Mouse (Mus musculus) thymus, postnatal 36 days (tissue): ENCODE data around the gene Ints7.

Source experiments
- DNase-seq, 2 experiments: peaks; one replicate each; pipeline ENCODE4 v3.0.0; 2022; ENCODE audit warnings: mixed read lengths in 2 of 2

Ints7 gene

DNA sequence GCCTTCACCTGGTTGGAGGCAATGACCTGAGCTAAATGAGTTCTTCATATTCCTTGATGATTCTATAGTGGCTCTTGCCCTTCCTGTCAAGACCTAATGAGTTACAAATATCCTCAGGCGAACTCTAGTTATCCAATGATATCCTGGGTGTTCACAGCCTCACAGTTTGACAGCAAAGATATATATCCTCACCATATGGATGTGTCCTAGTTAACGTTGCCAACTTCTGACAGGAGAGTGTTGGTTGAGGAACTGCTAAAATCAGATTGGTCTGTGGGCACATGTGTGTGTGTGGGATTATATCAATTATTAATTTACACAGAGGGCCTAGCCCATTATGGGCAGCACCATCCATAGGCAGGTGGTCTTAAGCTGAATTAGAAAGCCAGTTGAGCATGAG, 63.0 kb downstream of the Ints7 start:
- DNase-seq: no peak

DNA sequence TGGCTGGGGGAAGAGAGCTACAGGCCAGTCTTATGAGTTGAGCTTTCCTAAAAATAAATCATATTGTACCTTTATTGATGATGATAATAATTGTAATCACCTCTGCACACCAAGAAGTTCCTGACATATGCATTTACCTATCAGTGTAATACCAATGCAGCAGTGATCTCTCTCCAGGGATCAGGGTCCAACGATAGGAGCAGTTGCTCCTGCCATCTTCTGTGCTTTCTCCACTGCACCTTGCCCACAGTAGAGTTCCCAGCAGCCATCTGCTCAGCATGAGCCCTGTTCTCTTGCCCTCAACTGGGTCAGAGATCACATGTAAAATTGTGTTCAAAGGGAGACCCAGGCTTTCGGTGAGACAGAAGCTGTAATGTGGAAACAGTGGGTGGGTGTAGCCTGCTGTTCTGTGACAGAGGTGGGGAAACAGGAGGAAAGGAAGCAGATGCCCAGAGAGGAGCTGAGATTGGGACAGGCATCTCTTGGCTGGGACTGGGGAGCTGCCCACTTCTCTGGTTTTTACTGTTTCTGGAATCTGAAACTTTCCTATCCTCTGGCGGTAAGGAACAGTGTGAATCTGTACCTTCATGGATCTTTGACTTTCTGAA, 63.9 kb downstream of the Ints7 start:
- no peak for DNase-seq

DNA sequence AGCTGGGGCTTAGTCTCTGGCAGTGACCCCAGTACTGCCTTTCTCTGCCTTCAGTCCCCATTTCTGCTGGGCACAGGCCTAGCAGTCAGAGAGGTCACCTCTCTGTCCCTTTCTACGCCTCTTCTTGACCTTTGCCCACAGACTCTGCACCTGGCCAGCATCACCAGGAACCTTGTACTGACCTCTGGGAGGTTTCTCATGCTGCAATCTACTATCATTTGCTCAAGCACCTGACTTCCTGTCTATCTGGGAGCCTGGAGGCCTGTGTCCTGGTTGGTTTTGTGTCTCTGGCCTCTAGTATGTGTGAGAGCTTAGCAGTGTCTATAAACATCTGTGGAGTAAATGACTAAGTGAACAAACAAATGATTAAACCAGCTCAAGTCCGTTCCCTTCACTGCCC, 64.7 kb downstream of the Ints7 start:
- DNase-seq: no peak

DNA sequence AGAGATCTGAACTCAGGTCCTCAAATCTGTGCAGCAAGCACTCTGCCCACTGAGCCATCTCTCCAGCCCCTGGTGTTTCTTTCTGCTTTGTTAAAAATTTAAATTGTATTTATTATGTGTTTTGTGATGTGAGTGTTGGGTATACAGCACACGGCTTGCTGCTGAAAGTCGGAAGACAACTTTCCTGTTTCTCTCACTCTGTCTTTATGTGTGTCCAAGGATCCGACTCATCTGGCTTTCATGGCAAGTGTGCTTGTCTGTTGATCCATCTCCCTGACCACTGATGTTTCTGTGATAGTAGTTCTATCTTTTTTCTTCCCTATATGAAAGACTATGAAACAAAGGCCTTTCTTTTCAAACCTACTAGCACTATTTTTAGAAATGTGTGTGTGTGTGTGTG, 65.4 kb downstream of the Ints7 start:
- DNase-seq: no peak

DNA sequence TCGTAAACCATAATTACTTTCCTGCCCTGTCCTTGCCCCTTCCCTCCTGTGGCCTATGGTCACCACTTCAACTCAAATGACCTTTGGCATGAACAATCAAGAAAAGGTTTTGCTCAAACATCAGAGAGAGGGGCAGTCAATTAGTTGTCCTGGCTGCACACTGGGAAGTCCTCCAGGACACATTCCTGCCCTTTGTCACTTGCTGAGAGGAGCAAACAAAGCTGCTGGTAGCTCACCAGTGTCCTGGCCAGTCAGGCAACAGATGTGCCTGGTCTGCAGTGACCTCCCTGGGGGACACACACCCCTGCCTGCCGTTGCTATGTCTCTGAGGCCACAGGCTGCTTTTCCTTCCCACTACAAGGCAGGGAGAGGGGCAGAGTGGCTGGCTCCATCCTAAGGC, 66.0 kb downstream of the Ints7 start:
- no peak for DNase-seq

DNA sequence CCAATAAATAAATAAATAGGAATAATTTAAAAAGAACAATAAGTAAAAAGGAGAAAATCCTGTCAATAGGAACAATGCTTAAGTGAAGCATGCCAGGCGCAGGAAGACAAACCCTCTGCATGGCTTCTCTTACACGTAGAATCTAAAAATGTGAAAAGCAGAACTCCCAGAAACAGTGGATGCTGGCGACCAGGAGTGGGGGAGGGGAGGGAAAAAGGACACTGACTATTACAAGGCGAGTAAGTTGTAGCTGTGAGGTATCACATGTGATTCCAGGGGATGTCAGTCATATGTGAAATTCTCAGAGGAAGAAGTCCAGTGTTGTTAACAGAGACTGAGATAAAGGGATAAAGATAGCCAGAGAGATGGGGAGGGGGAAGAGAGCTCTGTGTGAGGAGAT, 67.5 kb downstream of the Ints7 start:
- DNase-seq: no peak

DNA sequence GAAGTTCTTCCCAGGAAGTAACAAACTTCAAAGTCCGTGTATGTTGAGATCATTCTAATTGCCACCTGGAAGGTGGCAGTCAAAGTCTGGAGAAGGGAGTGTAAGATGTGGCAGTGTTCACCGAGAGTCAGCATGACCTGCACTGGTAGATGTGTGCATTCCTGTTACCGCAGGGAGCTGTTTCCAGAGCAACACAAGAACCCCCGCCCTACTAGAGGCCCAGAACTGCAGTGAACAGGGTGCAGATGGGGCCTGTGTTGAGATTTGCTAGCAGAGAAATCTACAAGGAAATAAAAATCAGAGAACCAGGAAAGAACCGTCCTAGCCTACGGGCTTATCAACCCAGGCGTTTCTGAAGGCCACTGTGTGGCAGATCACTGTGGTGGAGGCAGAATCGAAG, 70.5 kb downstream of the Ints7 start:
- DNase-seq: no peak

DNA sequence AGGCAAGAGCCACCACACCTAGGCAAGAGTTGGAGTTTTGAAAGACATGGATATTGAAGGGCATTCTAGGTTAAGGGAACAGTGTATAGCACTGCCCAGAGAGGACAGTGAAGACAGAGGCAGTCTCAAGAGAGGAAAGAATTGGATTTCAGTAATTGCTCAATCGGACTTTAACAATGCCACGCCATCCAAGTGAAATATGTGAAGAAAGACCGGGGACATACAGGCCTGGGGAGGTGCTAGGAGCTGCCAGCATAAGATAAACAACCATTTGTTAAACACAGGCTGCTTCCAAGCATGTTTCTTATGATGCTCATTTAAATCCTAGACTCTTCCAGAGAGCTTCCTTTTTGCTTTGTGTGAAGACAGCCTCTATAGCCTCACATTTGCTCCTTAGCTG, 72.2 kb downstream of the Ints7 start:
- no peak for DNase-seq

DNA sequence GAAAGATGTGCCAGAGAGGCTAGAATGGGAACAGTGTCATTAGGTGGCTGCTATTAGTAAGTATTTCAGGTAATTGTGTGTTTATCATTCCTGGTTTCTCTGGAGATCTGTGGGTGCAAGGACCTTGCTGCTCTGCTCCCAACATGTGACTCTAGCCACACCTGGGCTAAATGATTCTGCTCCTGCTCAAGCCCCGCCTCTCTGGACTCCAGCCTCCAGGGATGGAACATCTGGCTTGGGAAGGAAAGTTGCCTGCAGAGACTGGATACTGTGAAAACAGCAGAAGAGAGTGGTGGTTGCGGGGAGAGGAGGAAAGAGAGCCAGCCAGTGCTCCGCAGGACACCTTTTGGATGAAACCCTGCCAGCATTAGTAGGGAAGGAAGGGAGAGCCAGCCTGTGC, 84.0 kb downstream of the Ints7 start:
- no peak for DNase-seq

DNA sequence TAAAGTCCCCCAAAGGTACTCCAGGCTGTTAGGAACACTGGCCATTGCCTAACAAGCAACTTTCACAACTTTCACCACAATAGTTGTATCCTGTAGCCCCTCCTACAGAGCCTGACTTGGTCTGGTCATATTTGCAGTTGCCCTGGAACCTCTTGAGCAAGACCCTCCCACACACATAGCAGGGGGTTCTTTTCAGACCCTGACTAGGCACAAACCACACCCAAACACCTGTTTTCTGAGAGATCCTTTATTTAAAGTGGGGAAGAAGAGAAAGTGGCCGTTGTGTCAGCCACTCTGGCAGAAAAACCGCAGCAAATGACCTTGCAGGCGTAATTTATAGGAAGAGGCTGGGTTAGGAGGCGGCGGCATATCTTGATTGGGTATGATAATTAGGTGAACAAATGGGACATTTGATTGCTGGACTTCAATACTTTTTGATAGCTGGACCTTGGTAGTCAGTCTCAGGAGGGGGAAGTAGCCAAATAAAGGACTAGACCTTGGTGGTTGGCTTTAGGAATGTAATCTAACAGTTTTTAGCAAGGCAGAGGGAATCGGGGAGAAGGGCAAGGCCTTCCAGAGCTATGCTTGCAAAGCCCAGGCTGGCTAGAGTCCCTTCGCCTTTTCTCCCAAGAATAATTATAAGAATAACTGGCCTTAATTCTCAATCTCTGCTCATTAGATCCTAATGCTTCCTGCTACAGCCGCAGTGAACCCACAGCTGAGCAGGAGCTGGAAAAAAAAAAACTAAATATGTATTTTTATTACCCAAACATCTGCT, 85.8 kb downstream of the Ints7 start:
- DNase-seq: no peak

DNA sequence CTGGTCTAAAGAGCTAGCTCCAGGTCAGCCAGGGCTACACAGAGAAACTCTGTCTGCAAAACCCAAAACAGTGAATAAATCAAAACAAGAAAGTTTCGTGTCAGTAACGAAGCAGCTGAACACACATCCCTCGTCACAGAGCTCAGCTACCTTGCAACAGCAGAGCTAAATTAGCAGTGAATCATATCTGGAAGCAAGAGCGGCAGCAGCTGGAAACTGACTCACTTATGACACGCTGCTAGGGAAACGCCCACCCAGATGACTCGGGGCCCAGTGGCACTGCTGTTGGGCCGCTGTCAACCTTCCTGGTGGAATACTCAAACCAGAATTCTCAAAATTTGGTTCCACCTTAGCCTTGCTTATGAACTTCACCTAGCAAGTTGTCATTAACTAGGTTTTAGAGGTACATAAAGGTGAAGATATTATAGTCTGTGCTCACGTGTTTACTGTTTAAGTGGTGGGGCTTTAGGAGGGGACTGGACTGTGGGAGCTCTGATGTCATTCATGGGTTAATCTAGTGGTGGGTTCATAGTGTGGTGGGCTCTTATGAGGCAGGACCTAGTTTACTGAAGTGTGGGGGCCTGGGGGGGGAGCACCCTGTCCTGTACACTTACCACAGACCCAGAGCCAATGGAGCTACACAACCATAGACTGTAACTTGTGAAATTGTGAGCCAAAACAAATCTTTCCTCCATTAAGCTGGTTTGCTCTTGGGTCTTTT, 86.9 kb downstream of the Ints7 start:
- DNase-seq: no peak

DNA sequence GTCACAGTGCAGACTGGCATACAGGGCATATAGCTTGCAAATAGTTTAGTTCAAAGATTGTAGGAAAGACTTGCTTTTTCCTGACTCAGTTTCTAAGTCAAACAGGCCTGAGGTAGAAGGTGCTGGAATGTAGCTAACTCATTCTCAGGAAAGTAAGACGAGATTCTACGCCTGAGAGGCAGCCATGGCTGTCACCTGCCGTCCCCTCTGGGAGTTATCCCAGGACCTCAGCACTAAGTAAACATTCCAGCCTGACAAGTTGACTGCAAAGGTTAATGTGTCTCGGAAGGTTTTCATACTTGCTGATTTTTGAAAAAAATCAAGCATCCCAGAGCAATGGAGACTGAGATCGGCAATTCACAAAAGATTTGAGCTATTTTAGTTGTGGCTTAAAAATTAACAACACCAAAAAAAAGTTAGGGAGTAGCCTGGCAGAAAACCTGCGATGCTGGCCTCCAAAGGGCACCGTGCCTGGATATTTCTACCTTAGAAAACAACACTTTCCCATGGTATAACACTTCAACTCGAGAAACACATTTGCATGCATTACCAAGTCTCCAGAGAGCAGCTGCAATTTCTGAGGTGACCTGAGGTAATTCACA, 87.6 kb downstream of the Ints7 start:
- DNase-seq: no peak

DNA sequence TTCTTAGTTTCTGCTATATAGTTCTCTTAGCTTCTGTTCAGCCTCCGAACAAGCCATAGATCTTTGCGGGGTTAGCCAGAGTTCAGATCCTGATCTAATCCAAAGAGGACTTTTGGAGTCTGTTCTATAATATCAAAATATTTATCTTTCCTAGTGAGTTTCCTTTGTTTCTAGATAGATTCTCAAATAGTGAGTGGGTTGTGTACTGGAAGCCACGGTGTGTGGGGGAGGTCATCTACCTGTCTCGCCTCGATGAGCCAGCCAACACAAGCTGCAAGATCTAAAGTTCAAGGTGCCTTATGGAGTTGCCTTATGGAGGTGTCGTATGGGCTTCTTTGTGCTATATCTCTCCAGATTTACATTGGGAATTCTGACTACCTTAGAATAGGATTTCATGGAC, 88.2 kb downstream of the Ints7 start:
- DNase-seq: no peak

DNA sequence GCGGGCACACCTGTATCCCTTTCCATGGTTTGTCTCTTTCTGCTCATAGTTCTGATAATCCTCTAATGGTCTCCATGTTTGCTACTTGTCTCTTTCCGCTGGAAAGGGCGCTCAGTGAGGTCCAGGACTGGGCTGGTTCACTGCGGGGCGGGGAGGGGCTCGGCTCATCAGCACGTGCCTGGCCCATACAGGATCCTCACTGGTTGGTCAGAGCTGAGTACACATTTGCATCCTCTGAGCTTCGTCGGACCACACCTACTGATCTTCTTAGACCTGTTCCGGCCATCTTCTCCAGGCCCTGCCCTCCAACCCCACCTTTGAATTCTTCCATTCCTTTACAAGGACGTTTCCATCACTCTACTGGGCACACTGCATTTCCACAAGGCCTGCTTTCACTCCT, 90.9 kb downstream of the Ints7 start:
- no peak for DNase-seq

DNA sequence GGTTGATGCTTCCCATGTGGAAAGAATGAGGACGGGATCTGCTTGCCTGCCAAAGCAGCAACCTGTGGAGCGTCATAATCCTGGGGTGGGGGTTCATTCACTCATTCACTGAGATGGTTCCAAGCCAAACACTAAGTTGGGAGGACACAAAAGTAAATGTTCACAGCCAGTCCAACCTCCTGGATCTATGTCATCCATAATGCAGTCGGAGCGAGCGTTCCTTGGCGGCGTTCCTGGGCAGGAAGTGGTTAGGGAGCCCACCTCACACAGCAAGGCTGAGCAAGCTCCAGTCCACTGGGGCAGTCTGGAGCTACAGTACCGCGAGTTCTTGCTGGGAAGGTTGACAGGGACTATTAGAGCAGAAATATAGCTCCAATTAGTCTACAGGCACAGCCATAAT, 92.6 kb downstream of the Ints7 start:
- DNase-seq: peak; percentile 2 to 6
